Mouse (Mus musculus) neural tube, embryonic 11.5 days (tissue): ENCODE results near the gene Scube3. TPM values are rescaled to one million over a fixed set of nuclear protein-coding genes. Genes with fewer than 3 reads are reported as not detected.
A peak's percentile ranks its signal among the peaks of the same experiment; 100 is the strongest.

Source experiments
- ATAC-seq: fragments of 200-750 bp; cut with Nextera tagmentation; 2 replicates; pipeline ENCODE4 v1.8.0; 2017; ENCODE audit warnings: moderate number of reproducible peaks, mild to moderate bottlenecking, moderate TSS enrichment, moderate library complexity; ENCODE audit not compliant: insufficient read depth, low FRiP score, low TSS enrichment
- DNase-seq: peaks from one replicate; pipeline ENCODE4 v3.0.0-alpha.2; 2015; ENCODE audit warnings: low spot score
- H3K27ac ChIP-seq: fragments of 300-500 bp; sonication (generic); 2 replicates; pipeline ENCODE4 v1.5.1; 2014; ENCODE audit warnings: low read depth, mild to moderate bottlenecking, low read length
- H3K27me3 ChIP-seq: fragments of 300-500 bp; sonication (generic); 2 replicates; pipeline ENCODE4 v1.6.1; 2014; ENCODE audit warnings: mild to moderate bottlenecking, low read length, mixed read lengths; ENCODE audit not compliant: control insufficient read depth, insufficient read depth
- H3K36me3 ChIP-seq: fragments of 300-500 bp; sonication (generic); 2 replicates; pipeline ENCODE4 v1.6.1; 2014; ENCODE audit warnings: mild to moderate bottlenecking, low read length, moderate library complexity, mixed read lengths; ENCODE audit not compliant: control insufficient read depth, insufficient read depth
- H3K4me1 ChIP-seq: fragments of 300-500 bp; sonication (generic); 2 replicates; pipeline ENCODE4 v1.6.1; 2014; ENCODE audit warnings: low read length, mixed read lengths; ENCODE audit not compliant: control insufficient read depth, insufficient read depth
- H3K4me2 ChIP-seq: fragments of 300-500 bp; sonication (generic); 2 replicates; pipeline ENCODE4 v1.6.1; 2014; ENCODE audit warnings: low read depth, mild to moderate bottlenecking, moderate library complexity
- H3K4me3 ChIP-seq: fragments of 300-500 bp; sonication (generic); 2 replicates; pipeline ENCODE4 v1.5.1; 2014; ENCODE audit warnings: low read depth, low read length
- H3K9ac ChIP-seq: fragments of 300-500 bp; sonication (generic); 2 replicates; pipeline ENCODE4 v1.6.1; 2014; ENCODE audit warnings: mild to moderate bottlenecking, low read length
- H3K9me3 ChIP-seq: fragments of 300-500 bp; sonication (generic); 2 replicates; pipeline ENCODE4 v1.6.1; 2016; ENCODE audit warnings: low read length; ENCODE audit not compliant: control insufficient read depth
- WGBS: fragments of 180-500 bp; shearing (Covaris S2); extraction: QIAGEN DNeasy Blood & Tissue Kit; methylation state at CpG from one replicate; pipeline ENCODE4 v1.1.7; 2014; 5-methylcytosine and 5-hydroxymethylcytosine counted together
- polyA plus RNA-seq: library from polyadenylated mRNA; unstranded; fragments of >200 nt; fragmentation: Nextera tagmentation; extraction: Ambion mirVana; gene quantifications from 2 replicates; pipeline ENCODE4 v1.2.1, GENCODE M21; 2014

Gene Scube3
- polyA plus RNA-seq, 1 experiment from 2014 or later, result 8.7 TPM

DNA sequence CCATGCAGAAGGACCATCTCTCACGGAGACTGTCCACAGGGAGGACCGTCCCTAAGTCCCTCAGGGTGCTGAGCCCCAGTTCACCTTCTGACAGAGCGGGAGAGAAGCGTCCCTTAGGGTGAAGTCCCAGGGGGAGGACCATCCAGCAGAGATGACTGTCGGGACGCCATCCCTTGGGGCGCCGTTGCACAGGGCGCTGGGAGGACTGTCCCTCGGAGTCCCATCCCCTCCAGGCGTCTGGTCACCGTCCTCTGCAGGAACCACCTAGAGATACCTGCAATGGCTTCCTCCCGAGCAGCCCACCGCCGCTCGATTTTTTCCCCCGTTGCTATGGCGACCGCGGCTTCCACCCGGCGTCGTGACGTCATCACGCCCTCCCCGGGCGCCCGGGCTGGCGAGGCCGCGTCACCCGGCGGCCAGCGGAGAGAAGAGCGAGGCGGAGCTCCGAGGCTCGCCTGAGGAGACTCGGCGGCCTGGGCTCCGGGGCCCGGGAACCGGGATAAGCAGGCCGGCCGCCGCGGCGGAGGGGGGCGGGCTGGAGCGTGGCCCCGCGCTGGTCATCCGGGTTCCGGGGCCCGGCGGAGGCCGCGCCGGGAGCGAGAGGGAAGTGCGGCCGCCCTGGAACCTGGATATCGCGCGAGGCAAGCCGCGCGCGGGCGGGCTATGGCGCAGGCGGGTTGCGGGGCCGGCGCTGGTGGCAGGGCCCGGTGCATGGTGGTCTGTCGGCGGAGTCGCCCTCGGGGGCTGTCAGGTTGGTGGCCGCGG lies 35.0 kb downstream of the Scube3 start, which contains the start of gene Zfp523:
Gene Zfp523 (plus strand): TSS at position 355 of the 765 bp plus-strand sequence.
- peak within 1 kb of the TSS; percentile 95 for H3K9ac ChIP-seq
- peak within 1 kb of the TSS; percentile 97 for H3K4me2 ChIP-seq
- WGBS, result under 1% methylated on average over 69 of the region's 82 CpGs
- no peaks in the 10 kb centered on the region for H3K27me3 ChIP-seq
- peak within 1 kb of the TSS; percentile 87 for H3K4me3 ChIP-seq
- ATAC-seq (peak; percentile 87), DNase-seq (peak; percentile 94)
- H3K36me3 ChIP-seq, result no peaks in the 10 kb centered on the region; the same call in 1 of the 2 replicates
- no peaks in the 10 kb centered on the region for H3K9me3 ChIP-seq
- H3K27ac ChIP-seq, result peak within 1 kb of the TSS; percentile 93
- peaks cover 20% of the 10 kb centered on the region for H3K4me1 ChIP-seq

GRCm38 (mm10) chr17:28177540-28178046 lies 35.7 kb downstream of the Scube3 start:
- 32% methylated on average over 6 of the region's 22 CpGs for WGBS
- peaks cover 20% of the 10 kb centered on the region for H3K4me1 ChIP-seq
- H3K36me3 ChIP-seq, result no peaks in the 10 kb centered on the region; the same call in 1 of the 2 replicates
- peak overlapping the region; percentile 97 for H3K4me2 ChIP-seq
- peak overlapping the region; percentile 87 for H3K4me3 ChIP-seq
- no peaks in the 10 kb centered on the region for H3K27me3 ChIP-seq
- H3K9ac ChIP-seq, result peak overlapping the region; percentile 95
- no peaks in the 10 kb centered on the region for H3K9me3 ChIP-seq
- peak; percentile 78 for ATAC-seq
- DNase-seq, result no peak
- H3K27ac ChIP-seq, result peak overlapping the region; percentile 93

GRCm38 (mm10) chr17:28180331-28180730 lies 38.4 kb downstream of the Scube3 start:
- no peaks in the 10 kb centered on the region for H3K36me3 ChIP-seq
- WGBS, result 50% methylated on average over 4 of the region's 4 CpGs
- no peaks in the 10 kb centered on the region for H3K27me3 ChIP-seq
- ATAC-seq (no peak), DNase-seq (no peak)
- H3K4me2 ChIP-seq, result no peak overlapping the region
- H3K4me1 ChIP-seq, result peaks cover 17% of the 10 kb centered on the region
- H3K4me3 ChIP-seq, result no peak overlapping the region
- H3K27ac ChIP-seq, result no peak overlapping the region
- H3K9me3 ChIP-seq, result no peaks in the 10 kb centered on the region
- no peak overlapping the region; the same call in 1 of the 2 replicates for H3K9ac ChIP-seq

GRCm38 (mm10) chr17:28180783-28181544 lies 39.0 kb downstream of the Scube3 start:
- no peak for ATAC-seq
- Histone ChIP-seq H3K9me3 (no peaks in the 10 kb centered on the region), H3K4me3 (no peak overlapping the region), H3K4me2 (no peak overlapping the region), H3K36me3 (no peaks in the 10 kb centered on the region), H3K27me3 (no peaks in the 10 kb centered on the region), H3K27ac (no peak overlapping the region), H3K9ac (no peak overlapping the region), H3K4me1 (peaks cover 17% of the 10 kb centered on the region)
- WGBS, result 85% methylated on average over 15 of the region's 15 CpGs
- no peak for DNase-seq

- H3K27me3 ChIP-seq, result no peaks in the 10 kb centered on the region
- no peaks in the 10 kb centered on the region for H3K9me3 ChIP-seq
- 92% methylated on average over 7 of the region's 7 CpGs for WGBS
- no peaks in the 10 kb centered on the region for H3K4me1 ChIP-seq
- H3K9ac ChIP-seq, result no peak overlapping the region
- ATAC-seq, result no peak
- no peak overlapping the region for H3K4me2 ChIP-seq
- peaks cover 4% of the 10 kb centered on the region; the same call in 1 of the 2 replicates for H3K36me3 ChIP-seq
- H3K27ac ChIP-seq, result no peak overlapping the region
- DNase-seq, result no peak
- no peak overlapping the region for H3K4me3 ChIP-seq
These were observed 43.2 kb downstream of the Scube3 start for GRCm38 (mm10) chr17:28184971-28185638.

- WGBS, result 90% methylated on average over 5 of the region's 5 CpGs
- no peak overlapping the region for H3K9ac ChIP-seq
- ATAC-seq (no peak), DNase-seq (no peak)
- peaks cover 6% of the 10 kb centered on the region for H3K36me3 ChIP-seq
- H3K4me3 ChIP-seq, result no peak overlapping the region
- no peak overlapping the region for H3K27ac ChIP-seq
- H3K4me1 ChIP-seq, result no peaks in the 10 kb centered on the region
- H3K27me3 ChIP-seq, result no peaks in the 10 kb centered on the region
- no peak overlapping the region for H3K4me2 ChIP-seq
- H3K9me3 ChIP-seq, result no peaks in the 10 kb centered on the region
These were observed 46.4 kb downstream of the Scube3 start for GRCm38 (mm10) chr17:28188313-28188712.

GRCm38 (mm10) chr17:28192754-28193153 lies 50.8 kb downstream of the Scube3 start:
- 61% methylated on average over 1 of the region's 1 CpGs for WGBS
- Histone ChIP-seq H3K27ac (no peak overlapping the region), H3K9me3 (no peaks in the 10 kb centered on the region)

DNA sequence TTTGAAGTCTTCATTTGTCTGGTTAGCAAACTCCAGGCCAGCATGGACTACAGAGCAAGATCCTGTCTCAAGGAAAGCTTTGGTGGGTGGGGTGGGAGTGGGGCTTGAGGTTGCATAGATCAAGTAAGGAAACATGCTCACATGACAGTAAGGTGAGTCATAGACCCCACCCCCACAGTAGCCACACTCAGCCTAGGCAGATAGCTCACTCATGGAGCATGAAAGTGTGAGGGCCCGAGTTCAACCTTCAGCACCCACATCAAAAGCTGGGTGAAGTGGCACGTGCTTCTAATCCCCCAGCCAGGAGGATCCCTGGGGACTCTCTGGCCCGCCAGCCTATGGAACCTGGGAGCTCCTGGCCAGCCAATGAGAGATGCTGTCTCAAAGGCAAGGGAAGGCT lies 51.6 kb downstream of the Scube3 start:
- H3K4me2 ChIP-seq, result no peak overlapping the region
- no peaks in the 10 kb centered on the region for H3K4me1 ChIP-seq
- no peak overlapping the region for H3K9ac ChIP-seq
- ATAC-seq (no peak), DNase-seq (no peak)
- no peaks in the 10 kb centered on the region for H3K27me3 ChIP-seq
- no peak overlapping the region for H3K27ac ChIP-seq
- 87% methylated on average over 3 of the region's 3 CpGs for WGBS
- no peaks in the 10 kb centered on the region for H3K9me3 ChIP-seq
- no peak overlapping the region for H3K4me3 ChIP-seq
- peaks cover 8% of the 10 kb centered on the region for H3K36me3 ChIP-seq

More at GRCm38 (mm10) chr17:28192754-28193153, 50.8 kb downstream of the Scube3 start:
- Histone ChIP-seq H3K27me3 (no peaks in the 10 kb centered on the region), H3K9ac (no peak overlapping the region), H3K4me3 (no peak overlapping the region), H3K36me3 (peaks cover 8% of the 10 kb centered on the region), H3K4me1 (no peaks in the 10 kb centered on the region), H3K4me2 (no peak overlapping the region)
- ATAC-seq (no peak), DNase-seq (no peak)
